Mouse (Mus musculus): Measurements from ENCODE around the gene Gm17720. TPM values are rescaled to one million over a fixed set of nuclear protein-coding genes. Genes with fewer than 3 reads are reported as not detected.
A peak's percentile ranks its signal among the peaks of the same experiment; 100 is the strongest.

The Gm17720 gene
- not detected in 2 replicates for polyA plus RNA-seq (2015; fragmentation: Nextera tagmentation; extraction: Ambion mirVana)

DNA sequence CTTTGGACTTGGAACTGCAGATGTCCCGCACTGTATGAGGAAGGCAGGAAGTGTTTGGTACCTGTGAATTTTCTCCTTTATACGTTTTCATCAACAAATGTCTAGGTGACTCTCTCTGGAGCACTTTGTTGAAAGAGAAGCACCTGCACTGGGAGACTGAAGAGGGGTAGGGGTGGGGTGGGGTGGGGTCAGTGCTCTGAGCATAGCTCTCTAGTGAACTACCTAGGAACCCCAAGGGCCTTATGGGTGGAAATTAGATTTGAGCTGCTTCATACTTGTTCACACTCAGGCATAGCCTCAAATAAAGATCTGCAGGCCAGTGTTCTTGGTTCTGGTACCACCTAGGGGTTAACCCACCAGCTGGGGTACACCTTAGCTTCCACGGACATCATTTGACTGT lies at the start of gene Gm17720:
Gene Gm17720, minus strand, starts transcription at position 101 of the 400 bp plus-strand sequence.
- H3K9me3 ChIP-seq (replicated peaks; ENCODE audit: control insufficient read depth, low read length) = no peaks in the 10 kb centered on the region

DNA sequence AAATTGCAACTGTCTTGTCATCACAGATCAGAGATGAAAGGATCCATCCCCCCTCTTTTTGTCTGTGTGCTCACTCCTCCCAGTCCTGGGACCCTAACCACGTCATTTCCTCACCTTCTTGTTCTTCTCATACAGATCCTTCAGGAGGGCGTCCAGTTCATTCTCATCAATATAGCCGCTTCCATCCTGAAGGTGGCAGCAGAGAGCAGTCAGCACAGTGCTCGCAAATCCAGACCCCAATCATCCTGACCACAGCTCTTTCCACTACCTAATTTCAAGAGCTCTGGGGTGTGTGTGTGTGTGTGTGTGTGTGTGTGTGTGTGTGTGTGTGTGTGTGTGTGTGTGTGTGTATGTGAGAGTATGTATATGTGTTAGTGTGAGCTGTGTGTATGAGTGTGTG lies 43.0 kb upstream of the Gm17720 start:
- no peaks in the 10 kb centered on the region for H3K4me1 ChIP-seq (ENCODE audit: control insufficient read depth, insufficient read depth, low read length)
- H3K4me3 ChIP-seq (replicated peaks; ENCODE audit: low read length) = no peak overlapping the region
- H3K4me2 ChIP-seq (ENCODE audit: low read depth, low read length) = no peak overlapping the region
- no peak overlapping the region for H3K9ac ChIP-seq (ENCODE audit: low read length)
- no peaks in the 10 kb centered on the region for H3K9me3 ChIP-seq (replicated peaks; ENCODE audit: control insufficient read depth, low read length)
- WGBS = 1% methylated on average over 4 of the region's 4 CpGs
- H3K27me3 ChIP-seq (ENCODE audit: control insufficient read depth, insufficient read depth, low read length) = no peaks in the 10 kb centered on the region
- ATAC-seq (ENCODE audit: insufficient read depth, low FRiP score) = no peak
- H3K36me3 ChIP-seq (ENCODE audit: control insufficient read depth, insufficient read depth, low read length) = no peaks in the 10 kb centered on the region
- no peak overlapping the region for H3K27ac ChIP-seq (ENCODE audit: low read length)

More for the DNA sequence above, at the start of gene Gm17720:
- WGBS = 94% methylated on average over 3 of the region's 3 CpGs
- H3K36me3 ChIP-seq (ENCODE audit: control insufficient read depth, insufficient read depth, low read length) = no peaks in the 10 kb centered on the region
- H3K27me3 ChIP-seq (ENCODE audit: control insufficient read depth, insufficient read depth, low read length) = no peaks in the 10 kb centered on the region
- H3K4me2 ChIP-seq (ENCODE audit: low read depth, low read length) = no peak within 1 kb of the TSS
- no peak for ATAC-seq (ENCODE audit: insufficient read depth, low FRiP score)
- H3K27ac ChIP-seq (ENCODE audit: low read length) = no peak within 1 kb of the TSS
- no peak within 1 kb of the TSS for H3K9ac ChIP-seq (ENCODE audit: low read length)
- H3K4me1 ChIP-seq (ENCODE audit: control insufficient read depth, insufficient read depth, low read length) = no peaks in the 10 kb centered on the region
- no peak within 1 kb of the TSS for H3K4me3 ChIP-seq (replicated peaks; ENCODE audit: low read length)

DNA sequence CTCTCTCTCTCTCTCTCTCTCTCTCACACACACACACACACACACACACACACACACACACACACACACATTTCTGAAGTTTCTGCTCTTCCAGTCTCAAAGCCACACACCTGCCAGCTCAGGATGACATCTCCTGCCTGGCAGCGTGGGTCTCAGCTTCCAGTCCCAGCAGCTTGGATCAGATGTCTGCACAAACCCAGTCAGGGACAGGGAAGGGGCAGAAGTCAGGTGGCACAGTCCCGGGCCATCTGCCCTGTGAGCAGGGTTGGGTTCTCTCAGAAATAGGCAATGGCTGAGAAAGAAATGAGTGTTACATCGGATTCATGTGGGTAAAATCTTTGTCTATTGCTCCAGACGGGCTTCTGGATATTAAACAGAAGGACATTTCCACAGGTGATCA lies 38.2 kb upstream of the Gm17720 start:
- Histone ChIP-seq H3K4me2 (ENCODE audit: low read depth, low read length) (no peak overlapping the region), H3K4me3 (replicated peaks; ENCODE audit: low read length) (no peak overlapping the region), H3K27me3 (ENCODE audit: control insufficient read depth, insufficient read depth, low read length) (no peaks in the 10 kb centered on the region), H3K9ac (ENCODE audit: low read length) (no peak overlapping the region), H3K27ac (ENCODE audit: low read length) (no peak overlapping the region), H3K36me3 (ENCODE audit: control insufficient read depth, insufficient read depth, low read length) (no peaks in the 10 kb centered on the region), H3K4me1 (ENCODE audit: control insufficient read depth, insufficient read depth, low read length) (no peaks in the 10 kb centered on the region), H3K9me3 (replicated peaks; ENCODE audit: control insufficient read depth, low read length) (no peaks in the 10 kb centered on the region)
- no peak for ATAC-seq (ENCODE audit: insufficient read depth, low FRiP score)
- WGBS = 73% methylated on average over 4 of the region's 4 CpGs

DNA sequence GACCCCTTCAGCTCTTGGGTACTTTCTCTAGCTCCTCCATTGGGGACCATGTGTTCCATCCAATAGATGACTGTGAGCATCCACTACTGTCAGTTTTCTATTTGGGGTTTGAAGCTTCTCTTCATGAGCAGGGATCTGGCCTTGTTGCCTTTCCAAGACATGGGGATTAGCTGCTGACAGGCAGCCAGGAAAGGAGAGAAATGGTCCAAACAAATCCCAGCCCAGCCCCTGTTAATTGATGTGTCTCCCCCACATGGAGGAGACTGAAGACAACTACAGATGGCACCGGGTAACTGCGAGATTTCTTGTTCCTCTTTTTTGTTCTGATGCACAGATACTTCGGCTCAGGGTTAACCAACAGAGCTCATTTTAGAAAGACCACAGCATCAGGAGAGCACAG lies 37.6 kb upstream of the Gm17720 start:
- ATAC-seq (ENCODE audit: insufficient read depth, low FRiP score) = no peak
- Histone ChIP-seq H3K4me2 (ENCODE audit: low read depth, low read length) (no peak overlapping the region), H3K27ac (ENCODE audit: low read length) (no peak overlapping the region), H3K27me3 (ENCODE audit: control insufficient read depth, insufficient read depth, low read length) (no peaks in the 10 kb centered on the region), H3K9me3 (replicated peaks; ENCODE audit: control insufficient read depth, low read length) (no peaks in the 10 kb centered on the region), H3K36me3 (ENCODE audit: control insufficient read depth, insufficient read depth, low read length) (no peaks in the 10 kb centered on the region), H3K9ac (ENCODE audit: low read length) (no peak overlapping the region), H3K4me1 (ENCODE audit: control insufficient read depth, insufficient read depth, low read length) (no peaks in the 10 kb centered on the region), H3K4me3 (replicated peaks; ENCODE audit: low read length) (no peak overlapping the region)
- WGBS = 71% methylated on average over 3 of the region's 3 CpGs

DNA sequence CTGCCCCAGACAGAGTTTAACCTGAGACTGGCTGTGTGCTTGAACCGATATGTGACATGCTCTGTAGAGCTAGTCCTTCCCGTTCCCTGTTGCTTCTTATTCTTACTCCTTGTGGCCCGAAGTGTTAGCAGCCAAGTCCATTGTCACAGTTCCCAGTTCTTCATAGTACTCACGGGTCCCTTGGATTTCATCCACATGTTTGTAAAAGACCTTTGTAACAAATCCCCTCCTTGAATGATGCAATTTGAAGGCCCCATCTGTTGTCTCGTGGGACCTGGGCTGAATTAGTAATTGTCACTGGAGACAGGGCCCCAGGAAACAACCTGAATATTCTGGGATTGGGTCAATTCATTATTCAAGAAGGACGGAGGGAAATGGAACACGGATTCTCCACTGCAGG lies 33.0 kb upstream of the Gm17720 start:
- Histone ChIP-seq H3K9ac (ENCODE audit: low read length) (no peak overlapping the region), H3K36me3 (ENCODE audit: control insufficient read depth, insufficient read depth, low read length) (no peaks in the 10 kb centered on the region), H3K27ac (ENCODE audit: low read length) (no peak overlapping the region), H3K4me2 (ENCODE audit: low read depth, low read length) (no peak overlapping the region), H3K4me3 (replicated peaks; ENCODE audit: low read length) (no peak overlapping the region), H3K4me1 (ENCODE audit: control insufficient read depth, insufficient read depth, low read length) (no peaks in the 10 kb centered on the region), H3K27me3 (ENCODE audit: control insufficient read depth, insufficient read depth, low read length) (no peaks in the 10 kb centered on the region), H3K9me3 (replicated peaks; ENCODE audit: control insufficient read depth, low read length) (no peaks in the 10 kb centered on the region)
- no peak for ATAC-seq (ENCODE audit: insufficient read depth, low FRiP score)
- 74% methylated on average over 7 of the region's 7 CpGs for WGBS

DNA sequence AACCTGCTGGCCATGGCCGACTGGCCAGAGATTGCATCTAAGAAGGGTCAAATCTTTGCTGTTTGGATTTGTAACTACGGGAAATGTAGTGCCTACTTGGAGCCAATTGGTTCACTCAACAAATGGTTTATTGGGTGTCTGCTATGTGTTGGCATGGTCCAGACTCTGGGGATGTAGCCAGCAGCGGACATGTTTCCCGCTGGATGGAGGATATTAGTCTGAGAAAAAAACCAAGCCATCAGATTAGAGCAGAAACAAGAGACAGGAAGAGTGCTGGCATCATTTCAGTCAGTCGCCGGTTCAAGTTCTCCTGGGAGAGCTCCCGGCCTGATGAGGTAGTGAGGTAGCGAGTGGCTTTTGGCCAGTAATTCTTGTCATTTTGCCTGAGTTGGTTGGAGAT lies 31.7 kb upstream of the Gm17720 start:
- no peak for ATAC-seq (ENCODE audit: insufficient read depth, low FRiP score)
- H3K9ac ChIP-seq (ENCODE audit: low read length) = no peak overlapping the region
- H3K4me2 ChIP-seq (ENCODE audit: low read depth, low read length) = no peak overlapping the region
- no peaks in the 10 kb centered on the region for H3K9me3 ChIP-seq (replicated peaks; ENCODE audit: control insufficient read depth, low read length)
- no peaks in the 10 kb centered on the region for H3K27me3 ChIP-seq (ENCODE audit: control insufficient read depth, insufficient read depth, low read length)
- no peak overlapping the region for H3K4me3 ChIP-seq (replicated peaks; ENCODE audit: low read length)
- no peaks in the 10 kb centered on the region for H3K36me3 ChIP-seq (ENCODE audit: control insufficient read depth, insufficient read depth, low read length)
- 90% methylated on average over 8 of the region's 8 CpGs for WGBS
- no peaks in the 10 kb centered on the region for H3K4me1 ChIP-seq (ENCODE audit: control insufficient read depth, insufficient read depth, low read length)
- H3K27ac ChIP-seq (ENCODE audit: low read length) = no peak overlapping the region

DNA sequence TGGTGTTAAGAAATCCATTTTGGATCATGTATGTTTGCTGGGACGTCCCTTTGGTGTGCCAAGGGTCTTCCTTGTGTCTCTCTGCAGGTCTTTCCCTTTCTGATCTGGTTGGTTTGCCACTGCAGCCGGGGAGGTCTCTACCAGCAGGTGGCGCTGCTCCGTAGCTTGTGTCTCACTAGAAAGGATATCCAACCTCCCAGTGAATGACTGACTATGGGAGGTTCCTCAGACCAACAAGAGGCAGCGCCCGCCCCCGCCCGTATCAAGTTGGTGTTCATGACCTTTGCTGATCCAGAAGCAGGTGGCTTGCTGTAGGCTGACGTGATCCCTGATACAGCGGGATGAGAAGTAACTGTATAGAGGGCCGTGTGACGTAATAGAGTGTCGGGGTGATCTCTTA lies 28.0 kb upstream of the Gm17720 start:
- ATAC-seq (ENCODE audit: insufficient read depth, low FRiP score) = peak; percentile 56
- no peaks in the 10 kb centered on the region for H3K4me1 ChIP-seq (ENCODE audit: control insufficient read depth, insufficient read depth, low read length)
- H3K9ac ChIP-seq (ENCODE audit: low read length) = no peak overlapping the region
- no peak overlapping the region for H3K4me2 ChIP-seq (ENCODE audit: low read depth, low read length)
- no peak overlapping the region for H3K4me3 ChIP-seq (replicated peaks; ENCODE audit: low read length)
- H3K27ac ChIP-seq (ENCODE audit: low read length) = no peak overlapping the region
- H3K27me3 ChIP-seq (ENCODE audit: control insufficient read depth, insufficient read depth, low read length) = no peaks in the 10 kb centered on the region
- H3K9me3 ChIP-seq (replicated peaks; ENCODE audit: control insufficient read depth, low read length) = no peaks in the 10 kb centered on the region
- H3K36me3 ChIP-seq (ENCODE audit: control insufficient read depth, insufficient read depth, low read length) = no peaks in the 10 kb centered on the region
- WGBS = 16% methylated on average over 13 of the region's 13 CpGs

DNA sequence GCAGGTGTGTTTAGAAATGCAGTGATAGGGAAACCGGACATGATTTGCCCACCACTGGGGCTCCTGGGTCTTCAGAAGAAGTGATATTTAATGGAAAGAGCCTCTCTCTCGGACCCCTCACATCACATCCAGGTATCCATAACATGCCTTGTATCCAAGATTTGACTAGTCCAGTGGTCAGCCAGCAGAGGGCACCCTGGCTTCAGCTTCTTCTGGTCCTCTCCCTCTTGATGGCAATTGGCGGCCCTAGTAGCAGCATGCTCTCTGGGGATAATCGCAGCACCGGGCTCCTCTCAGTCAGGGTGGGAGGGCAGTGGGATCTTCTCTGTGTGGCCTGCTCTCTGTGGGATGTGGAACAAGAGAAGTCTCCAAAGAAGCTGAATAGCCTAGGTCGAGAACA lies 17.2 kb upstream of the Gm17720 start:
- Histone ChIP-seq H3K4me2 (ENCODE audit: low read depth, low read length) (no peak overlapping the region), H3K27me3 (ENCODE audit: control insufficient read depth, insufficient read depth, low read length) (no peaks in the 10 kb centered on the region), H3K36me3 (ENCODE audit: control insufficient read depth, insufficient read depth, low read length) (no peaks in the 10 kb centered on the region), H3K27ac (ENCODE audit: low read length) (no peak overlapping the region), H3K4me1 (ENCODE audit: control insufficient read depth, insufficient read depth, low read length) (no peaks in the 10 kb centered on the region), H3K4me3 (replicated peaks; ENCODE audit: low read length) (no peak overlapping the region), H3K9me3 (replicated peaks; ENCODE audit: control insufficient read depth, low read length) (no peaks in the 10 kb centered on the region), H3K9ac (ENCODE audit: low read length) (no peak overlapping the region)
- 47% methylated on average over 6 of the region's 6 CpGs for WGBS
- no peak for ATAC-seq (ENCODE audit: insufficient read depth, low FRiP score)

DNA sequence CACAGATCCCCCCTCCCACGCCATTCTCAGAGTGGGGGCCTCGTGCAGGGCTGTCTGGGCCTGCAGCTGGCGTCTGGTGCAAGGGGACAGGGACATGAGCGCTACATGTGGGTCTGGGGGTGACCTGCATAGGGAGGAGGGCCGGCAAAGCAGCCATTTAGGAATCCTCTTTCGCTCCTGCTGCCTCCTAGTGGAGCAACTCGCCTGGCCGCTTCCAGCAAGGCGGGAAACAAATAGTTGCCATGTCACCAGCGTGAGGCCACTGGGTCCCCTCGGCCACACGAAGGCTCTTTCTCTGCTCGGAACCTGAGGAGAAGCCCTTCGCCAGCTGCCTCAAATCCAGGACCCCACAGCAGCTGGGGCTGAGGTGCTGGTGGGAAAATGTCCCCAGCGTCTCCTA lies 877 bp downstream of the Gm17720 start:
- Histone ChIP-seq H3K36me3 (ENCODE audit: control insufficient read depth, insufficient read depth, low read length) (no peaks in the 10 kb centered on the region), H3K9ac (ENCODE audit: low read length) (no peak overlapping the region), H3K4me2 (ENCODE audit: low read depth, low read length) (no peak overlapping the region), H3K4me3 (replicated peaks; ENCODE audit: low read length) (no peak overlapping the region), H3K27me3 (ENCODE audit: control insufficient read depth, insufficient read depth, low read length) (no peaks in the 10 kb centered on the region), H3K4me1 (ENCODE audit: control insufficient read depth, insufficient read depth, low read length) (no peaks in the 10 kb centered on the region), H3K27ac (ENCODE audit: low read length) (no peak overlapping the region), H3K9me3 (replicated peaks; ENCODE audit: control insufficient read depth, low read length) (no peaks in the 10 kb centered on the region)
- no peak for ATAC-seq (ENCODE audit: insufficient read depth, low FRiP score)
- 81% methylated on average over 15 of the region's 15 CpGs for WGBS

DNA sequence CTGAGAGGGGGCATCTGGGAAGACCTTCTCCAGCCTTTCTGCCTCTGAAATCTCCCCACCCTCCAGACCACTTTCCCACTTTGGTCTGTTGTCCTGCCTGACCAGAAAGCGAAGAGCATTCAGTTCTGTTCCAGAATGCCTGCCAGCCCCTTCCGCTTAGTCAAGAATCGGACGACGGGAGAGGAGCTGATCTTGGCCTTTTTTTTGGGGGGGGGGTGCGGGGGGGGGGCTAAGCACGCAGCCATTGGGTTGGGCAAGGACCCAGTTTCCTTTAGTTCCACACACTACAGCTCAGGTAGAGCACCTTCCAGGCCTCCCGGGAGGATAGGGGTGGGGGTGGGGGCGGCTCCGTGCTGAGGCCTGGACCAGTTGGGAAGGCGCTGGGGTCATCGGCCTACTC lies 1.6 kb downstream of the Gm17720 start, which contains the start of gene Gm21964:
Gene Gm21964, plus strand, starts transcription at position 301 of the 400 bp plus-strand sequence.
- Histone ChIP-seq H3K9ac (ENCODE audit: low read length) (no peak within 1 kb of the TSS), H3K36me3 (ENCODE audit: control insufficient read depth, insufficient read depth, low read length) (no peaks in the 10 kb centered on the region), H3K27ac (ENCODE audit: low read length) (no peak within 1 kb of the TSS), H3K4me3 (replicated peaks; ENCODE audit: low read length) (no peak within 1 kb of the TSS), H3K27me3 (ENCODE audit: control insufficient read depth, insufficient read depth, low read length) (no peaks in the 10 kb centered on the region), H3K9me3 (replicated peaks; ENCODE audit: control insufficient read depth, low read length) (no peaks in the 10 kb centered on the region), H3K4me2 (ENCODE audit: low read depth, low read length) (no peak within 1 kb of the TSS), H3K4me1 (ENCODE audit: control insufficient read depth, insufficient read depth, low read length) (no peaks in the 10 kb centered on the region)
- ATAC-seq (ENCODE audit: insufficient read depth, low FRiP score) = no peak
- WGBS = 79% methylated on average over 12 of the region's 12 CpGs

All from stomach, embryonic 16.5 days (tissue).